Mouse (Mus musculus) midbrain, embryonic 13.5 days (tissue): ENCODE measurements at regions not wholly inside any gene's neighbourhood (a gene's known extent, or its start where the extent isn't known, plus 50 kb on each side); places are given as distances from the start of the nearest gene placed in this dataset.

Source experiments
- ATAC-seq: fragments of 200-750 bp; cut with Nextera tagmentation; 2 replicates; pipeline ENCODE4 v1.8.0; 2017; ENCODE audit warnings: mild to moderate bottlenecking, moderate TSS enrichment, moderate library complexity
- H3K27ac ChIP-seq: fragments of 300-500 bp; sonication (generic); 2 replicates; pipeline ENCODE4 v1.5.1; 2015; ENCODE audit warnings: inconsistent platforms, mild to moderate bottlenecking, moderate library complexity
- H3K27me3 ChIP-seq: fragments of 300-500 bp; sonication (generic); 2 replicates; pipeline ENCODE4 v1.6.1; 2015; ENCODE audit warnings: mild to moderate bottlenecking, inconsistent platforms
- H3K36me3 ChIP-seq: fragments of 300-500 bp; sonication (generic); 2 replicates; pipeline ENCODE4 v1.6.1; 2015; ENCODE audit warnings: mild to moderate bottlenecking, inconsistent platforms
- H3K4me1 ChIP-seq: fragments of 300-500 bp; sonication (generic); replicated peaks from 2 replicates; pipeline ENCODE4 v1.6.1; 2015; ENCODE audit warnings: inconsistent platforms
- H3K4me2 ChIP-seq: fragments of 300-500 bp; sonication (generic); replicated peaks from 2 replicates; pipeline ENCODE4 v1.6.1; 2015; ENCODE audit warnings: moderate library complexity, mild to moderate bottlenecking, inconsistent platforms
- H3K4me3 ChIP-seq: fragments of 300-500 bp; sonication (generic); replicated peaks from 2 replicates; pipeline ENCODE4 v1.5.1; 2015; ENCODE audit warnings: mild to moderate bottlenecking, inconsistent platforms
- H3K9ac ChIP-seq: fragments of 300-500 bp; sonication (generic); replicated peaks from 2 replicates; pipeline ENCODE4 v1.6.1; 2015; ENCODE audit warnings: mild to moderate bottlenecking, inconsistent platforms
- H3K9me3 ChIP-seq: fragments of 300-500 bp; sonication (generic); 2 replicates; pipeline ENCODE4 v1.6.1; 2016; ENCODE audit warnings: mild to moderate bottlenecking, inconsistent platforms
- WGBS: fragments of 180-500 bp; shearing (Covaris S2); methylation state at CpG from one replicate; pipeline ENCODE4 v1.1.7; 2015; 5-methylcytosine and 5-hydroxymethylcytosine counted together

DNA sequence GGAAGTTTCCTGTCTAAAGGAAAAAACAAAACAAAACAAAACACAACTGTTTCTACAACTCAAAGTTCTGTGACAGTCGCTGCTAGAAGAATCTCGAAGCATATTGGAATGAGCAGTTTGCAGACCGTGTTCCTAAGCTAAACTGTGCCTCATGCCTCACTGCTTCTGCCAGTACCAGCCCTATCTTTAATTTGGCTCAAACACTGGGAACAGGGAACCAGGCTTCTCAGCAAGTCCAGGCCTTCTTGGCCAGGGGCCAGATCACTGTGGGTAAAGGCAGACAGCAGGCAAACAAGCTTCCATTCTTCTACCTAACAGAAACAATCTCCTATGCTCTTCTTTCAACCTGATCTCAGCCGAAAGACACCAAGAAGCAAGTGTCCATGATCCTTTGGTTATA lies 56.5 kb downstream of the Tmsb4x start:
- Histone ChIP-seq H3K36me3 (no peaks in the 10 kb centered on the region), H3K4me3 (no peak overlapping the region), H3K27ac (no peak overlapping the region), H3K4me2 (no peak overlapping the region), H3K9ac (no peak overlapping the region), H3K27me3 (peaks cover 44% of the 10 kb centered on the region), H3K9me3 (no peaks in the 10 kb centered on the region), H3K4me1 (no peaks in the 10 kb centered on the region)
- 66% methylated on average over 4 of the region's 4 CpGs for WGBS
- ATAC-seq, result no peak

DNA sequence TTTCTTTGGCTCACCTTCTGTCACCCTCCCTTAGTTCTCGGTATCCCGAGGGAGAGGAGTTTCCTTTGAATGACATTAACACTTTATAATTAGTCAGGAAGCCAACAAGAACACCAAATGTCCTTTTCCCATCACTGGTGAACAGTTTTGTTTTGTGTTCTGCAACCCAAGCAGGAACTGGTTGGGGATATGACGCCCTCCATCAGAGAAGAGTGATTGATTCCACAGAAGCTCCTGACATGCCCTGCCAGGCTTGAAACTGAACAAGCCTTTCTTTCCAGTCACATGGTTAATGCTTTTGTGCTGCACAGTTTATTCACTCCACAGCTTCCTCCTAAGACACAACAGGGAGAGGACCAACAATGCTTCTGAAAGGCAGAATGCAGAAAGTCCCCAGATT lies 57.8 kb downstream of the Tmsb4x start:
- H3K4me2 ChIP-seq, result no peak overlapping the region
- no peak overlapping the region for H3K9ac ChIP-seq
- no peaks in the 10 kb centered on the region for H3K4me1 ChIP-seq
- no peak for ATAC-seq
- WGBS, result 47% methylated on average over 3 of the region's 3 CpGs
- H3K9me3 ChIP-seq, result no peaks in the 10 kb centered on the region
- no peak overlapping the region for H3K27ac ChIP-seq
- H3K27me3 ChIP-seq, result peaks cover 56% of the 10 kb centered on the region
- no peaks in the 10 kb centered on the region for H3K36me3 ChIP-seq
- no peak overlapping the region for H3K4me3 ChIP-seq

DNA sequence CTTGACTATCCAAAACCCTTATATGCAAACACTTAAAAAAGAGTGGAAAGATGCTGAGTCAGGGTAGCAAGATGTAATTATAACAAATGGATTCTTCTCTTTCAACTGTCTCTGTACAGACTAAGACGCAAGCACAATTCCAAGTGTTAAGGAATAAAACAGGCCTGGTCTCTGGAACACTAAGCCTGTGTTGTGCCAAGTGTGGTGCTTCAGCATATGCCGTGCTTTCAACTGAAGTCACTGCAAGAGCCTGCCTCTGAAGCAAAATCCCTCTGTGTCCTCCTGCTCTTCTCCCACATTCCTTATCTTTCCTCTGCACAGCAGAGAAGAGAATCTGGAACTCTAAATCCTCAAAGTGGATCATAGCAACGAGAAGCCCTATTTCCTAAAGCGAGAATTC lies 59.7 kb downstream of the Tmsb4x start:
- H3K9ac ChIP-seq, result no peak overlapping the region
- no peak for ATAC-seq
- H3K4me1 ChIP-seq, result no peaks in the 10 kb centered on the region
- no peaks in the 10 kb centered on the region for H3K9me3 ChIP-seq
- H3K27me3 ChIP-seq, result peaks cover 53% of the 10 kb centered on the region
- no peak overlapping the region for H3K27ac ChIP-seq
- WGBS, result 90% methylated on average over 4 of the region's 4 CpGs
- no peaks in the 10 kb centered on the region for H3K36me3 ChIP-seq
- no peak overlapping the region for H3K4me2 ChIP-seq
- H3K4me3 ChIP-seq, result no peak overlapping the region

DNA sequence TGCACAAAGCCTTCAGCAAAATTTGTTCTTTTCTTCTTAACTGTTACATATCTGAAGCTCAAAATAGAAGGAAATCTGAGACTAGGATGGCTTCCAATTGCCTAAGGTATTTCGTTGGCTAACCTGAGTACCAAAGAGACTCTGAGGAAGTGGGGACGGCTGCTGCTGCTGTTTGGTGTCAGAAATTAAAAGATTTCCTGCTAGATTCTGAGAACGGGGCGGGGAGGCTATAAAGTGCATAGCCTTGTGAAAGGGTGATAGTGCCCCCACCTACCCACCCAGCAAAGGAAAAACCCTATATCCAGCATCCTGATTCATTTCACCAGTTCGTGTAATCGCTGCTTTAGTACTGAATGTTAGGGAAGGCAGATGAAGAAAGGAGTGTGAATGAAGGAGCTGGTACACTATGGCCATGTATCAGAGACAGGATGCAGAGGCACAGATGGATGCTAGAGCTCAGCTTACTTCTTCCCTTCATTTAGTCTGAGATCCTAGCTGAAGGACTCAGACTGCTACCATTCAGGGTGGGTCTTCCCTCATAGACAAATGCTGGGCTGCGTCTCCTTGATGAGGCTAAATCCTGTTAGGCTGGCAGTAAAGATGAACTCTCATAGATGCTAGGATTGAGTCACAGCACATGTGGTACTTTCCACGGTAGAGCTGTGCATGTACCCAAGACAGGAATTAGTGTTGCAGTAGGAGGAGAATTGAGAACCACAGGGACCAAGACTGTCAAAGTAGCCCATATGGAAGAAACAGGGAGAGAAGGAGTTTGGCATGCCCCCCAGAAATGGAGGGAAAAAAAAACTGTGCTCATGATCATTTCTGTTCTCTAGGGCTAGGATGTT lies 62.4 kb downstream of the Tmsb4x start:
- Histone ChIP-seq H3K4me1 (no peaks in the 10 kb centered on the region), H3K4me3 (no peak overlapping the region), H3K36me3 (no peaks in the 10 kb centered on the region), H3K4me2 (no peak overlapping the region), H3K9me3 (no peaks in the 10 kb centered on the region), H3K27me3 (peaks cover 54% of the 10 kb centered on the region), H3K9ac (no peak overlapping the region), H3K27ac (no peak overlapping the region)
- WGBS, result 85% methylated on average over 8 of the region's 8 CpGs
- ATAC-seq, result no peak

DNA sequence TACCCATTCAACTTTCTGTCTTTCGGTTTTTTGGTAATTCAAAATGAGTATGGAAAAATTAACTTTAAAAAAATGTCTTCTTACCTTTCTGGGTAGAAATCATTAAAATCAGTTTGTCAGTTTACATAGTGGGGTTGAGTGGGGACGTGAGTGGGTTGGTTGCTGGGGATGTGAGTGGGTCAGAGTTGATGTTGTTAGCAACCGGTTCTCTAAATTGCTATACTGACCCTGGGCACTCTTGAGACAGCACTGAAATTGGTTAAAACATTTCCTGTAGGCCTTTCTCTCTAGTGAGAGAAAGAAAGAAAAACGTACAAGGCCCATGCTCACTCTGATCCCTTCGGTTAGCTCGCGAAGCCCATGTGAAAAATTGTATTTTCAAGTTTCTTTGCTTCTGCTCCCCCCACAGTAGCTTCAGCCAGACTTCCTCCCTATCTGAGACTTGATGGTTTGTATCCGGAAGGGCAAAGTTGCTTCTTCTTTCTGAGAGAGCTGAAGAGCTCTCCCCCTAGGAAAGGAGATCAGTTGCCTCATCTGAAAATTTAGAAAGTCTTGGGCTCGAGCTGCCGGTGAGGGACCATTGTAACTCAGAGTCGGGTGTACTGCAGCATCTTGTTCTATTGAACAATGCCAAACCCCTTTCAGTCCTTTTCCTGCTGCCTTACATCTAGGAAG lies 63.5 kb downstream of the Tmsb4x start:
- no peak for ATAC-seq
- no peaks in the 10 kb centered on the region for H3K4me1 ChIP-seq
- no peak overlapping the region for H3K9ac ChIP-seq
- H3K27me3 ChIP-seq, result peaks cover 47% of the 10 kb centered on the region
- no peak overlapping the region for H3K27ac ChIP-seq
- no peak overlapping the region for H3K4me2 ChIP-seq
- no peak overlapping the region for H3K4me3 ChIP-seq
- no peaks in the 10 kb centered on the region for H3K9me3 ChIP-seq
- H3K36me3 ChIP-seq, result no peaks in the 10 kb centered on the region
- WGBS, result 72% methylated on average over 11 of the region's 11 CpGs

DNA sequence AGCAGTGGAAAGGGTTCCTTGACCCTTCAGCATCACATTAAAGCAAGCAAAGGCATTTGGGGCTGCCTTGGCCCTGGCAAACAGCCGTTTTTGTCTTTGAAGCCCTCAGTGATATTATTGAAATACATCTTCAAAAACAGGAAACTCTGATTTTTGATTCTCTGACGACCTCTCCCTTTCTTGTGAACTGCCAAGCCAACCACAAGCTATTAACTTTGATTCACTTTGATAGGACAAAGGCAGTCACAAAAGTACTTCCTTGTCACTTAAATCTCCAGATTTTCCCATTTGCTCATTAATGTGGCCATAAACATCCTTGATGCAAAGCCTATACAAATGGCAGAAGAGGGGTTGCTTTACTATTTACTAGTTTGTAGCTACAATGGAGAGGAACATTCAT lies 70.0 kb downstream of the Tmsb4x start:
- H3K36me3 ChIP-seq, result no peaks in the 10 kb centered on the region
- WGBS, result 62% methylated on average over 2 of the region's 2 CpGs
- no peak overlapping the region for H3K4me2 ChIP-seq
- H3K9ac ChIP-seq, result no peak overlapping the region
- peaks cover 28% of the 10 kb centered on the region for H3K27me3 ChIP-seq
- no peak overlapping the region for H3K27ac ChIP-seq
- no peaks in the 10 kb centered on the region for H3K4me1 ChIP-seq
- no peaks in the 10 kb centered on the region for H3K9me3 ChIP-seq
- H3K4me3 ChIP-seq, result no peak overlapping the region
- ATAC-seq, result no peak

DNA sequence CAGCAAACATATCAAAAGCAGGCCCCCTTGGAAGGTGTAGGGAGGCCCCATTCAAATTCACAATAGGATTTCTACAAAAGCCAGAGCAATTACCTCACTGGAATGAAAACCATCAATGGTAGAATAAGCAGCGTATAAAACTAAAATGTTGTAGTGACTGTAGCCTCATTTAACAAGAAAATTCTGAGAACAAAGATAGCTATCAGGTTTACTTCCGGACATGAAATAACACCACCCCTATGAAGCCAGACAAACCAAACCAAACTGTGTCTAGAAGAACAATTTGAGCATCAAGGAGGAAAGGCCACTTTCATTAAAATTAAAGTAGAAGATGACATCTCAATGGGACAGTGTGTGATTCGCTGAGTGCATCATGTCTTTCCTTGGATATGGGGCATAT lies 74.9 kb downstream of the Tmsb4x start:
- WGBS, result 88% methylated on average over 3 of the region's 3 CpGs

DNA sequence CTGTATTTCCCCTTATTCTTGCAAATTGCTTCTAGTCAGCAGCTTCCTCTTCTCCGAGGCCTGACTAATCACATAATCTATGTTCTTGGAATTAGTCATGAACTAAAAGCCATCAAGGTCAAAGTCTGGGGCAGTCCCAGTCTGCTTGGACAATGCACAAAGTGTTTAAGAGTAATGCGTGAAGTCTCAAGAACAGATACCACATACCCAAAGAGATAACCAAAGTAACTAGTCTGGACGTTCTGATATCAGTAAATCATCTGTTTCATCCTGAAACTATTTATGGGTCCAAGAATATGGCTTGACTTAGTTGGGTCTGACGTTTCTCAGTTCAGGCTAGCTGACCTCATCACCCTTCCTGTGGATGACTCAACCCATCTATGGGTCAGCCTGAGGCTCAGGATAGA lies 76.1 kb downstream of the Tmsb4x start:
- H3K4me3 ChIP-seq, result no peak overlapping the region
- H3K9ac ChIP-seq, result no peak overlapping the region
- no peaks in the 10 kb centered on the region for H3K4me1 ChIP-seq
- H3K36me3 ChIP-seq, result no peaks in the 10 kb centered on the region
- no peak overlapping the region for H3K4me2 ChIP-seq
- H3K9me3 ChIP-seq, result no peaks in the 10 kb centered on the region
- H3K27ac ChIP-seq, result no peak overlapping the region
- 80% methylated on average over 4 of the region's 4 CpGs for WGBS
- H3K27me3 ChIP-seq, result peaks cover 37% of the 10 kb centered on the region
- ATAC-seq, result no peak

More for the DNA sequence above, 74.9 kb downstream of the Tmsb4x start:
- Histone ChIP-seq H3K4me1 (no peaks in the 10 kb centered on the region), H3K4me2 (no peak overlapping the region), H3K27me3 (peaks cover 41% of the 10 kb centered on the region), H3K36me3 (no peaks in the 10 kb centered on the region), H3K4me3 (no peak overlapping the region), H3K9me3 (no peaks in the 10 kb centered on the region), H3K27ac (no peak overlapping the region), H3K9ac (no peak overlapping the region)
- no peak for ATAC-seq

DNA sequence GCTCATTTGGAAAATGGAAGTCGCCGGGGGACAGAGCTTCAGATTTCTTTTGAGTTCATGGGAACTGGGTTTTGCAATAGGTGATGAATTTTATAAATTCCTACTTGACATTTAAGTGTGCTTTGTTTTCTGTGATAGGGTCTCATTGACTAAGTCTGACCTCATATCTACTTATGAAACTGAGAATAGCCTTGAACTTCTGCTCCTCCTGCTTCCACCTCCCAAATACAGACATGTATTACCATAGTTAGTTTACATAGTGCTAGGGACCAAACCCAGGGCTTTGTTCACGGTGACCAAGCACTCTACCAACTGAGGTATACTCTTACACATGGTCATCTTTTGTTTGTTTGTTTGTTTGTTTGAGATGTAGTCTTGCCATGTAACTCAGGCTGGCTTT lies 77.8 kb downstream of the Tmsb4x start:
- H3K4me1 ChIP-seq, result no peaks in the 10 kb centered on the region
- no peak for ATAC-seq
- H3K4me2 ChIP-seq, result no peak overlapping the region
- H3K27ac ChIP-seq, result no peak overlapping the region
- H3K36me3 ChIP-seq, result no peaks in the 10 kb centered on the region
- H3K4me3 ChIP-seq, result no peak overlapping the region
- 96% methylated on average over 3 of the region's 3 CpGs for WGBS
- H3K9ac ChIP-seq, result no peak overlapping the region
- H3K9me3 ChIP-seq, result no peaks in the 10 kb centered on the region
- peaks cover 46% of the 10 kb centered on the region for H3K27me3 ChIP-seq

DNA sequence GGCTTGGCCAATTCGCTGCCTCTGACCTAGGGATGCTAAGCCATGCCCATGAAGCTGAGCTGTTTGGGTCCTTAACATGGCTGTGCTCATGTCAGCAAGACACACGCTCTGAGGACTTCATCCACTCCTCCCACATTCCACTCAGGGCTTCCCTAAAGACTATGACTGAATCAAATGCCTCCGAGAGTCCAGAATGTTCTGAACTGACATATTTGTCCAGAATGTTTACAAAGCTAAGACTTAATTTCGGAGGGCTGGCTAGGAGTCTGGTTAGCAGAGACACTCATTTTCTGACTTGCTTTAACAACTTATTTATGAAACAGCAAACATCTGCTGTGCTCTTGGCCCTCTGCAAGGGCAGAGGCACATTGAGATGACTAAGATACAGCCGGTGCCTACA lies 78.5 kb downstream of the Tmsb4x start:
- Histone ChIP-seq H3K4me3 (no peak overlapping the region), H3K4me1 (no peaks in the 10 kb centered on the region), H3K9me3 (no peaks in the 10 kb centered on the region), H3K4me2 (no peak overlapping the region), H3K27ac (no peak overlapping the region), H3K27me3 (peaks cover 52% of the 10 kb centered on the region), H3K36me3 (no peaks in the 10 kb centered on the region), H3K9ac (no peak overlapping the region)
- 85% methylated on average over 5 of the region's 5 CpGs for WGBS
- ATAC-seq, result no peak

DNA sequence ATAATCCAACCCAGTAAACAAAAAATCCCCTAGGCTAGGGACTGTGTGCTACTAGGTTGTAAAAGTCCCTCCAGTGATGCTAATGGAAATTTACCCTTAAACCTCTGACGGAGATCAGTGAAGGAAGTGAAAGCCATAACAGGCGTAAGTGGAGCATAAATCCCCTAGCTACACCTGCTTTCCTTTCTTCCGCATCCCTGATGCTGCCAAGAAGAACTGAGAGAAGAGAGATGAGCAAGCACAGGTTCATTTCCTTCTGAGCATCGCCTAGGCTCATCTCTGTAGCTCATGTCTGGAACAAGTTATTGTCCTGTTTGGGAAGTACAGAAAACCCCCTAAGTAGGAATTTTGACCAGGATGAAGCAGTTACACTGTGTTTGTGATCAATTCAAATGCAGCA lies 89.8 kb downstream of the Tmsb4x start:
- Histone ChIP-seq H3K4me2 (no peak overlapping the region), H3K4me3 (no peak overlapping the region), H3K9me3 (no peaks in the 10 kb centered on the region), H3K9ac (no peak overlapping the region), H3K27me3 (peaks cover 64% of the 10 kb centered on the region), H3K4me1 (no peaks in the 10 kb centered on the region), H3K36me3 (no peaks in the 10 kb centered on the region), H3K27ac (no peak overlapping the region)
- ATAC-seq, result no peak
- 81% methylated on average over 4 of the region's 4 CpGs for WGBS

DNA sequence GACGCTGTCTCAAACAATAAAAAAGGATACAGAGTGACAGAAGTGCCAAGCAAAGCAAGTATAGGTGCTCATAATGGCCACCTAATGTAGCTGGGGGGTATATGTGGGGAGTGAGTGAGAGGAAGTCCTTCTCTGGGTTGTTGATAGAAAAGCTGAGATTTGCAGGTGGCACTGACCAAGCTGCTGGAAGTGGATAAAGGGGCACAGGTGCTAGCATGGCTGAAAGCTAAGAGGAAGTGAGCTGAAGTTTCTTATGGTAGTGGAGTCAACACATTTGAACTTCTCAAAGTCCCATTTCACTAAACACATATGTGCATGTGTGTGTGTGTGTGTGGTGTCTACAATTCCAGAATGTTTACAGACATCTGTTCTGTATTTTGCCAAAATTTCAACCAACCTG lies 94.0 kb downstream of the Tmsb4x start:
- no peak for ATAC-seq
- 87% methylated on average over 1 of the region's 1 CpGs for WGBS

More for the DNA sequence above, 94.0 kb downstream of the Tmsb4x start:
- Histone ChIP-seq H3K4me1 (no peaks in the 10 kb centered on the region), H3K27ac (no peak overlapping the region), H3K4me2 (no peak overlapping the region), H3K9ac (no peak overlapping the region), H3K4me3 (no peak overlapping the region), H3K27me3 (peaks cover 57% of the 10 kb centered on the region; the same call in 1 of the 2 replicates), H3K36me3 (no peaks in the 10 kb centered on the region), H3K9me3 (no peaks in the 10 kb centered on the region)
